Mouse (Mus musculus) liver, embryonic 13.5 days (tissue): Measurements from ENCODE around the gene Olfr975. TPM values are rescaled to one million over a fixed set of nuclear protein-coding genes. Genes with fewer than 3 reads are reported as not detected.
"Not testable (repeated sequence)": the region's sequence is repeated elsewhere in the genome, so short reads cannot be mapped to it uniquely, and the experiment has no call there.

ENCODE experiments used
- ATAC-seq: fragments of 200-750 bp; cut with Nextera tagmentation; 2 replicates; pipeline ENCODE4 v1.8.0; 2017; ENCODE audit warnings: low read depth, mild to moderate bottlenecking, moderate number of reproducible peaks, moderate library complexity
- DNase-seq: peaks from one replicate; pipeline ENCODE4 v3.0.0; 2022
- H3K27ac ChIP-seq: fragments of 300-500 bp; sonication (generic); 2 replicates; pipeline ENCODE4 v1.5.1; 2015; ENCODE audit warnings: moderate library complexity, mild to moderate bottlenecking, inconsistent platforms
- H3K27me3 ChIP-seq: fragments of 300-500 bp; sonication (generic); 2 replicates; pipeline ENCODE4 v1.6.1; 2015; ENCODE audit warnings: mild to moderate bottlenecking, inconsistent platforms
- H3K36me3 ChIP-seq: fragments of 300-500 bp; sonication (generic); 2 replicates; pipeline ENCODE4 v1.6.1; 2015; ENCODE audit warnings: mild to moderate bottlenecking, inconsistent platforms
- H3K4me1 ChIP-seq: fragments of 300-500 bp; sonication (generic); replicated peaks from 2 replicates; pipeline ENCODE4 v1.6.1; 2015; ENCODE audit warnings: inconsistent platforms
- H3K4me2 ChIP-seq: fragments of 300-500 bp; sonication (generic); 2 replicates; pipeline ENCODE4 v1.6.1; 2015; ENCODE audit warnings: inconsistent platforms, mild to moderate bottlenecking, moderate library complexity
- H3K4me3 ChIP-seq: fragments of 300-500 bp; sonication (generic); replicated peaks from 2 replicates; pipeline ENCODE4 v1.5.1; 2015; ENCODE audit warnings: mild to moderate bottlenecking, inconsistent platforms
- H3K9ac ChIP-seq: fragments of 300-500 bp; sonication (generic); 2 replicates; pipeline ENCODE4 v1.6.1; 2015; ENCODE audit warnings: mild to moderate bottlenecking, inconsistent platforms
- H3K9me3 ChIP-seq: fragments of 300-500 bp; sonication (generic); replicated peaks from 2 replicates; pipeline ENCODE4 v1.6.1; 2016; ENCODE audit warnings: inconsistent platforms
- WGBS: fragments of 180-500 bp; shearing (Covaris S2); methylation state at CpG from one replicate; pipeline ENCODE4 v1.1.7; 2015; ENCODE audit not compliant: insufficient replicate concordance; 5-methylcytosine and 5-hydroxymethylcytosine counted together
- polyA plus RNA-seq: library from polyadenylated mRNA; unstranded; fragments of >200 nt; fragmentation: Nextera tagmentation; extraction: Ambion mirVana; gene quantifications from 2 replicates; pipeline ENCODE4 v1.2.1, GENCODE M21; 2015

Gene Olfr975
- polyA plus RNA-seq: not detected in 2 replicates

GRCm38 (mm10) chr9:39951946-39952345 is at the start of gene Olfr975:
Gene Olfr975, minus strand, starts transcription at chr9:39952046.
- Histone ChIP-seq H3K9ac (no peak within 1 kb of the TSS), H3K27me3 (no peaks in the 10 kb centered on the region), H3K4me1 (no peaks in the 10 kb centered on the region), H3K4me3 (no peak within 1 kb of the TSS), H3K4me2 (no peak within 1 kb of the TSS), H3K9me3 (no peaks in the 10 kb centered on the region), H3K27ac (no peak within 1 kb of the TSS), H3K36me3 (no peaks in the 10 kb centered on the region)
- no peak for DNase-seq
- ATAC-seq: no peak
- 24% methylated on average over 1 of the region's 1 CpGs for WGBS

GRCm38 (mm10) chr9:39991813-39992212 is 40.0 kb upstream of the Olfr975 start, which contains the start of gene Olfr978:
Gene Olfr978, plus strand, starts transcription at chr9:39992113.
- Histone ChIP-seq H3K4me1 (no peaks in the 10 kb centered on the region), H3K27me3 (no peaks in the 10 kb centered on the region), H3K4me3 (no peak within 1 kb of the TSS), H3K9ac (no peak within 1 kb of the TSS), H3K4me2 (no peak within 1 kb of the TSS), H3K9me3 (no peaks in the 10 kb centered on the region), H3K36me3 (no peaks in the 10 kb centered on the region), H3K27ac (no peak within 1 kb of the TSS)
- no peak for DNase-seq
- WGBS: 57% methylated on average over 2 of the region's 2 CpGs
- no peak for ATAC-seq

- H3K9ac ChIP-seq, ATAC-seq, H3K36me3 ChIP-seq, H3K4me3 ChIP-seq, H3K4me2 ChIP-seq, H3K27me3 ChIP-seq, H3K4me1 ChIP-seq, H3K9me3 ChIP-seq, H3K27ac ChIP-seq, DNase-seq: not testable (repeated sequence)
- 57% methylated on average over 1 of the region's 1 CpGs for WGBS
These were observed 24.8 kb upstream of the Olfr975 start for GRCm38 (mm10) chr9:39976581-39977145.

GRCm38 (mm10) chr9:39961033-39961432 is 9.2 kb upstream of the Olfr975 start, which contains the start of gene Olfr976:
Gene Olfr976, minus strand, starts transcription at chr9:39961133.
- not testable (repeated sequence) for H3K9ac ChIP-seq, H3K36me3 ChIP-seq, H3K27me3 ChIP-seq, H3K4me1 ChIP-seq, H3K9me3 ChIP-seq, H3K27ac ChIP-seq, H3K4me2 ChIP-seq, ATAC-seq, H3K4me3 ChIP-seq, DNase-seq
- 70% methylated on average over 8 of the region's 9 CpGs for WGBS

GRCm38 (mm10) chr9:39937201-39937600 is 14.6 kb downstream of the Olfr975 start, which contains the start of gene Olfr974:
Gene Olfr974, plus strand, starts transcription at chr9:39937501.
- 82% methylated on average over 1 of the region's 1 CpGs for WGBS
- H3K4me1 ChIP-seq: no peaks in the 10 kb centered on the region
- no peak within 1 kb of the TSS for H3K27ac ChIP-seq
- H3K9me3 ChIP-seq: no peaks in the 10 kb centered on the region
- H3K36me3 ChIP-seq: no peaks in the 10 kb centered on the region
- ATAC-seq (no peak), DNase-seq (no peak)
- no peak within 1 kb of the TSS for H3K9ac ChIP-seq
- H3K27me3 ChIP-seq: no peaks in the 10 kb centered on the region
- no peak within 1 kb of the TSS for H3K4me3 ChIP-seq
- no peak within 1 kb of the TSS for H3K4me2 ChIP-seq

GRCm38 (mm10) chr9:39928837-39929236 is 23.0 kb downstream of the Olfr975 start:
- WGBS: 35% methylated on average over 1 of the region's 1 CpGs
- not testable (repeated sequence) for H3K27me3 ChIP-seq, H3K4me2 ChIP-seq, H3K27ac ChIP-seq, ATAC-seq, H3K4me1 ChIP-seq, H3K36me3 ChIP-seq, H3K4me3 ChIP-seq, H3K9ac ChIP-seq, H3K9me3 ChIP-seq, DNase-seq

- H3K4me2 ChIP-seq, DNase-seq, H3K9ac ChIP-seq, ATAC-seq, H3K4me3 ChIP-seq, H3K4me1 ChIP-seq, H3K36me3 ChIP-seq, H3K27ac ChIP-seq, H3K27me3 ChIP-seq, H3K9me3 ChIP-seq: not testable (repeated sequence)
- no CpG with 5 or more reads among the region's 4 CpGs for WGBS
These were observed 23.6 kb downstream of the Olfr975 start for GRCm38 (mm10) chr9:39927975-39928836.

GRCm38 (mm10) chr9:39909939-39910338 is 41.9 kb downstream of the Olfr975 start:
- Histone ChIP-seq H3K9ac (no peak overlapping the region), H3K27ac (no peak overlapping the region), H3K27me3 (no peaks in the 10 kb centered on the region), H3K4me3 (no peak overlapping the region), H3K36me3 (no peaks in the 10 kb centered on the region), H3K9me3 (no peaks in the 10 kb centered on the region), H3K4me1 (no peaks in the 10 kb centered on the region), H3K4me2 (no peak overlapping the region)
- 42% methylated on average over 3 of the region's 3 CpGs for WGBS
- no peak for DNase-seq
- no peak for ATAC-seq

- ATAC-seq (no peak), DNase-seq (no peak)
- Histone ChIP-seq H3K4me2 (no peak within 1 kb of the TSS), H3K9ac (no peak within 1 kb of the TSS), H3K4me3 (no peak within 1 kb of the TSS), H3K4me1 (no peaks in the 10 kb centered on the region), H3K27ac (no peak within 1 kb of the TSS), H3K9me3 (no peaks in the 10 kb centered on the region), H3K36me3 (no peaks in the 10 kb centered on the region), H3K27me3 (no peaks in the 10 kb centered on the region)
- 56% methylated on average over 2 of the region's 2 CpGs for WGBS
These were observed 44.8 kb downstream of the Olfr975 start, which contains the start of gene Olfr229 for GRCm38 (mm10) chr9:39907036-39907435. Gene Olfr229, plus strand, starts transcription at chr9:39907336.

GRCm38 (mm10) chr9:39905106-39905505 is 46.7 kb downstream of the Olfr975 start:
- WGBS: 25% methylated on average over 6 of the region's 6 CpGs
- Histone ChIP-seq H3K27me3 (no peaks in the 10 kb centered on the region), H3K36me3 (no peaks in the 10 kb centered on the region), H3K4me1 (no peaks in the 10 kb centered on the region), H3K9me3 (no peaks in the 10 kb centered on the region), H3K27ac (no peak overlapping the region), H3K9ac (no peak overlapping the region), H3K4me3 (no peak overlapping the region), H3K4me2 (no peak overlapping the region)
- DNase-seq: peak; percentile 2
- ATAC-seq: peak; percentile 39; the same call in 1 of the 2 replicates
